Comparison of ENCODE assay signal across 8 mouse cellular contexts in the genomic region with DNA sequence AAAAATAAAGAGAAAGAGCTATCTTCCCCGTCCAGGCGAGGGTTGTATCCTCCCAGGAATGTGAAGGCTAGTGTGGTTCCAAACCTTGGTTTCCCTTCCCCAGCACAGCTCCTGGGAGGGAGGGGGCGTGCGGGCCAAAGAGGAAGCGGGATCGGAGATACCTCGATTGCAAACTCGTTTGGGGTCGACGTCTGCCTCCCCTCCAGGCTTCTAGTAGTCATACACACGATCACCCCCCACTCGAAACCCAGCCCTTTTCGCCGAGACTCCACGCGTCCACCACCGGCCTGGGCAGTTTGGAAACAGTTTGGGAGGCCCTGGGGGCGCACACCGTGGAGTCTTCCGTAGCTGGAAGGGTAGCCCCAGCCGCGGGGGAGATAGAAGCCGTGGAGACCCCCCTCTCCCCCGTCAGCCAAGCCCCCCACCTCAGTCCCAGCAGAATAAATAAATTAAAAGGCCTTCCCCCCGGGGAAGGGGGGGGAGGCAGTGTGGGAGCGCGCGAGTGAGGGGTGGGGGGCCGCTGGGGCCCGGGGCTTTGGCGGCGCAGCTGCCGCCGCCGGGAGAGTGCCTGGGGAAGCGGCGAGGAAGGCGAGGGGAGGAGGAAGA. TPM values are rescaled to one million over a fixed set of nuclear protein-coding genes. Genes with fewer than 3 reads are reported as not detected.
DNase-seq lines count a peak whose midpoint lies in the region; ATAC-seq and TF ChIP-seq lines count a peak whose summit lies in the region.

No protein-coding gene starts in this region.

- peak overlapping the region; percentile 94 for H3K4me3 ChIP-seq in forebrain, embryonic 15.5 days
- H3K4me3 ChIP-seq in intestine, postnatal 0 days (ENCODE audit: low read depth, low read length), result peak overlapping the region; percentile 86

- peak overlapping the region; percentile 100 for H3K27ac ChIP-seq in forebrain, embryonic 15.5 days (replicated peaks)
- peak overlapping the region; percentile 96 for H3K27ac ChIP-seq in intestine, postnatal 0 days (ENCODE audit: low read depth, low read length)

- no peaks in the 10 kb centered on the region for H3K9me3 ChIP-seq in forebrain, embryonic 15.5 days
- H3K9me3 ChIP-seq in intestine, postnatal 0 days (ENCODE audit: control insufficient read depth), result no peaks in the 10 kb centered on the region

- peak; percentile 61 for DNase-seq in CD4-positive, CD25-positive, alpha-beta regulatory T cell, adult 2 months (ENCODE audit: low read depth, low spot score)
- peak; percentile 39 to 63 for DNase-seq in urinary bladder, adult 18-20 months (ENCODE audit: low spot score in 2 of 2)
- no peak for DNase-seq in urinary bladder, postnatal 4 days (ENCODE audit: low spot score in 2 of 2)
- DNase-seq in lung, postnatal 14 days, result peak; percentile 65
- DNase-seq in skeletal muscle tissue, adult 2 months (ENCODE audit: low read depth, low spot score), result peak; percentile 40

- under 1% methylated on average over 38 of the region's 38 CpGs for WGBS in forebrain, embryonic 15.5 days
- WGBS in intestine, postnatal 0 days, result under 1% methylated on average over 36 of the region's 38 CpGs

- ATAC-seq in CD4-positive, CD25-positive, alpha-beta regulatory T cell, adult 4 months, result no peak
- ATAC-seq in forebrain, embryonic 15.5 days (replicated peaks), result peak; percentile 21
- no peak for ATAC-seq in intestine, postnatal 0 days

- H3K9ac ChIP-seq in forebrain, embryonic 15.5 days (replicated peaks), result peak overlapping the region; percentile 99
- peak overlapping the region; percentile 99 for H3K9ac ChIP-seq in intestine, postnatal 0 days (ENCODE audit: low read depth, low read length)

- no peaks in the 10 kb centered on the region for H3K27me3 ChIP-seq in forebrain, embryonic 15.5 days
- H3K27me3 ChIP-seq in intestine, postnatal 0 days (replicated peaks; ENCODE audit: control insufficient read depth, insufficient read depth, low read length), result no peaks in the 10 kb centered on the region

- H3K4me1 ChIP-seq in forebrain, embryonic 15.5 days, result peaks cover 44% of the 10 kb centered on the region
- H3K4me1 ChIP-seq in intestine, postnatal 0 days (replicated peaks; ENCODE audit: control insufficient read depth, insufficient read depth, low read length), result 0 out of 2 replicates have a peak, but pooled peaks cover 7% of the 10 kb centered on the region

- H3K4me2 ChIP-seq in forebrain, embryonic 15.5 days (replicated peaks), result peak overlapping the region; percentile 98
- H3K4me2 ChIP-seq in intestine, postnatal 0 days (replicated peaks; ENCODE audit: low read depth), result peak overlapping the region; percentile 98

- no peak for TF ChIP-seq CTCF in intestine, postnatal 0 days (IDR thresholded peaks at IDR 0.05; ENCODE audit: low read depth)

- H3K36me3 ChIP-seq in forebrain, embryonic 15.5 days, result 0 out of 2 replicates have a peak, but pooled peaks cover 3% of the 10 kb centered on the region
- H3K36me3 ChIP-seq in intestine, postnatal 0 days (ENCODE audit: control insufficient read depth, insufficient read depth), result peaks cover 4% of the 10 kb centered on the region

RNA-seq across cellular contexts. Expression of gene Setd1b, which starts 0.3 kb away (rescaled TPM):
- polyA plus RNA-seq in CD4-positive, CD25-positive, alpha-beta regulatory T cell, adult 4 months (2017; shearing (Covaris generic)), result 10 to 100 TPM; 17.1 to 20.8 TPM
- 13.6 and 13.7 TPM in 2 replicates for polyA plus RNA-seq in forebrain, embryonic 15.5 days (2015; fragmentation: Nextera tagmentation; extraction: Ambion mirVana)
- 5.4 and 6.7 TPM in 2 replicates for polyA plus RNA-seq in intestine, postnatal 0 days (2015; fragmentation: Nextera tagmentation; extraction: Ambion mirVana)

RNA-seq across cellular contexts. Expression of gene Rhof, which starts 9.2 kb away (rescaled TPM):
- 100 to 1,000 TPM in 1 of 2 experiments, 10 to 100 TPM in 1; 80.6 to 101 TPM for polyA plus RNA-seq in CD4-positive, CD25-positive, alpha-beta regulatory T cell, adult 4 months (2017; shearing (Covaris generic))
- 11.4 and 12.4 TPM in 2 replicates for polyA plus RNA-seq in forebrain, embryonic 15.5 days (2015; fragmentation: Nextera tagmentation; extraction: Ambion mirVana)
- polyA plus RNA-seq in intestine, postnatal 0 days (2015; fragmentation: Nextera tagmentation; extraction: Ambion mirVana), result 17.0 TPM in 2 replicates

RNA-seq across cellular contexts. Expression of gene Psmd9, which starts 27.6 kb away (rescaled TPM):
- 10 to 100 TPM; 36.5 to 41.5 TPM for polyA plus RNA-seq in CD4-positive, CD25-positive, alpha-beta regulatory T cell, adult 4 months (2017; shearing (Covaris generic))
- polyA plus RNA-seq in forebrain, embryonic 15.5 days (2015; fragmentation: Nextera tagmentation; extraction: Ambion mirVana), result 82.0 and 82.9 TPM in 2 replicates
- polyA plus RNA-seq in intestine, postnatal 0 days (2015; fragmentation: Nextera tagmentation; extraction: Ambion mirVana), result 50.9 and 57.5 TPM in 2 replicates

RNA-seq across cellular contexts. Expression of gene Hpd, which starts 40.9 kb away (rescaled TPM):
- polyA plus RNA-seq in CD4-positive, CD25-positive, alpha-beta regulatory T cell, adult 4 months (2017; shearing (Covaris generic)), result not detected
- polyA plus RNA-seq in forebrain, embryonic 15.5 days (2015; fragmentation: Nextera tagmentation; extraction: Ambion mirVana), result not detected in 2 replicates
- polyA plus RNA-seq in intestine, postnatal 0 days (2015; fragmentation: Nextera tagmentation; extraction: Ambion mirVana), result 3.9 and 4.7 TPM in 2 replicates

Comparison
In these comparisons a context has a peak if more than half of its experiments do, and no peak if none do; other contexts are left out.
1. DNase-seq: peak in CD4-positive, CD25-positive, alpha-beta regulatory T cell, adult 2 months (single experiment), urinary bladder, adult 18-20 months (2 of 2), lung, postnatal 14 days (single experiment) and skeletal muscle tissue, adult 2 months (single experiment); none in urinary bladder, postnatal 4 days (0 of 2).